Mouse (Mus musculus) right cerebral cortex, postnatal 36 days (tissue): ENCODE results near the gene Il1r2.

ENCODE experiments used
- DNase-seq, 2 experiments: peaks; one replicate each; pipeline ENCODE4 v3.0.0; 2022; ENCODE audit warnings: low spot score in 2 of 2, mixed read lengths in 1 of 2

Gene Il1r2

DNA sequence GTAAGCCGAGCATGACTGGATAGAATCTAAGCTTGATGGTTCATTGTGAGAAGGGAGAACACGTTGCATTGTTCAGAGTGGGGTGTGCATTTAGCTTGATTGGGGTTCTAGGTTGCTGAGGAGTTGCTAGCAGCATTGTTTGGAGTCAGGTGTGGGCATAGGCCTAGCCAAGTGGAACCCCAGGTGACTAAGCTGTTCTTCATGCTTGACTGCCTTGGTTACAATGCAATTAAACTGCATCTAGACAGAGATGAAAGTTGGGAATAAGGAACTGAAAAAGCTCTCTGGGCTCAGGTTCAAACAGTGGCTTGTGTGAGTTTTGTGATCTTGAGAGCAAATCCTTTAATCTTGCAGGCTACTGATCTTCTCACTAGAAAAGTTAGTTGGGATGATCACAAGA, 55.4 kb downstream of the Il1r2 start:
- DNase-seq = no peak

DNA sequence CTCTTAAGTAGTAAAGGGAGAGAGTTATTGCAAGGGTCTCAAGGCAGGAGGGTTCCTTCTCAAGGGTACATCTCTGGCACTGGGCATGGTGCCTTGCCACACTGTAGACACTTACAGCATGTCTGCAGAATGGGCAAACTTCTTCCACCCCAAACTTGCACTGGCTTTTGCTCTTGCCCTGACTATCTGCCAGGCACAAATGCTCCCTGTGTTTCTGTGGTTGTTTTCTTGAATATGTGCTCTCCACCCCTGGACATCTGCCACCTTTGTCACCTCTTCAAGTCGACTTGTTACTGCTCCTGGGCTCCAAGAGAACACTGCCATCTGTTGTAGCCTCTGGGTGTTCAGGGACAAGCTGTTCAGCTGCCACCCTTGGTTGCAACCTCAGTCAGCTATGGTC, 57.8 kb downstream of the Il1r2 start:
- DNase-seq = no peak

DNA sequence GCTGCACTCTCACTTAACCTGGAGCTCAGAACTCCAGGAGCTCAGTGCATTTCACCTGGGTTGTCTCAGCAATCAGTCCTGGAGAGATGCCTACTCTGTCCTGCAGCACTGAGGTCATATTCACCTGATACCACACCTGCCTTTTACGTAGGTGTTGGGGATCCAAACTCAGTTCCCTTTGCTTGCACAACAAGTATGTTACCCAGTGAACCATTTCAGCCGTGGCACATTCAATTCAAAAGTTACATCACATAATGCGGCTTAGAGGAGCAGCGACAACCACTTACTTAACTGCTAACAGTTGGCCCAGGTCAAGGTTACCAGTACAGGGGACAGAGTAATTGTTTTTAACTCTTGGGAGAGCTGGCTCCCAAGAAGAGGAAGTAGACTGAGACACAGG, 58.8 kb downstream of the Il1r2 start:
- DNase-seq = no peak

DNA sequence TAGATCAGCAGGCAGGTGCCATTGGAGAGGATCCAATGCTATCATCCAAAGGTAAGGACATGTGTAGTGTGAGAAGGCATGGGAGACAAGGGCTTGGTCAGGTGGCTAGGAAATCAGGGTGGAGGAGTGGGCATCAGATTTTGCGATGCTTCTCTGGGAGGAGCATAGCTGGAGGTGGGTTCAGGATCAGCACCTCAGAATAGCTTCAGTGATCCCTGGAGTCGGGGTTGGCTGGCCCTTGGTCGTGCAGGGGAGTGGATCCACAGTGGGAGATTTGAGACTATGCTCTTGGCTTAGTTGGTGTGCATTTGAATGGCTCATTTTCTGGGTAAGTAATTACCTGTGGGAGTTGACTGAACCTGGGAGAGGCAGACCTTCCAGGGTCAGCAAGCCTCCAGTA, 59.7 kb downstream of the Il1r2 start:
- DNase-seq = no peak

DNA sequence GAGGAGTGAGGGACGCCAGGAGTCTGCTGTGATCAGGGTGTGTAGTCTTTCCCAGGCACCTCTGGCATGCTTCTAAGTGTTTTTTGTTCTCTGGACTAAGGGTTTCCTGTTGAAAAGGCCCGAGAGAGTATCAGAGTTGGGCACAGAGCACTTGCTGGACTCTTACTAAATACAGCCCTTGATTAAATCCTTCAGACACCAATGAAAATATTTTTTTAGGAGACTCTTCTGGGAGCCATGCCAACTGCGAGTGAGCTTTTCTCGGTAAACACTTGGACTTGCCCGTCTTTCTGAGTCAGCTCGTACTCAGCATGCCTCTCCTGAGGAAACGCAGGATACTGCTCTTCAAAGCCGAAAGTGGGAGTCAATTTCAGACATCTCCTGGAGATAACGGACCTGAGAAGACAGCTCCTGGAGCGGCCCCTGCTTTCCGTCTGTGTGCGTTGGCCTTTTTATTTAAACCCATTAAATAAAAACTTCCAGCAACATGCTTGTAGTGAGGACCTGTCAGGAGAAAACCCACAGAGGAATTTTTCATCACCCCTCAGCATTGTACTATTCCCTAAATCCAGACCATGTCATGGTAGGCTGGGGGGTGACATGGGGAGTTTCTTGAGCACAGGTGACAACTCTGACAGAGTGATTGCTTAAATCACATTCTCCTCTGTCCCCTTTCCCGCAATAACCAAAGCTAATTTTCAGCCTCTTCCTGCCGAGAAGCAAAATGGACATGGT, 66.1 kb downstream of the Il1r2 start:
- peak; percentile 57 to 75 for DNase-seq

DNA sequence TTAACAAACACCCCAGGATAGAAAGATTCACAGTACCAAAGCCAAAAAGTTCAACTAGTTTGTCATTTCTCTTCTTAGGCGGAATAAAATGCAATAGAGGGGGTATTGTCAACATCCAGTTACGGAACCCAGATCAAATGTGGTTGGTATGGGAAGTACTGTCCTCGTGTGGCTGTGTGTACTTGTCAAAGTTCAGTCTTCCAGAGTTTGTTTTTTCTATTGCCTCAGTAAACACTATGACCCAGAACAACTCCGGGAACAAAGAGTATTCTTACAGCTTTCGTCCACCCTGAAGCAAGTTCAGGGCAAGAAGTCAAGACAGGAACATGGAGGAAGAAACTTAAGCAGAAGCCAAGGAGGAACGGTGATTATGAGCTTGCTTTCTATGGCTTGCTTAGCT, 82.2 kb downstream of the Il1r2 start:
- no peak for DNase-seq

DNA sequence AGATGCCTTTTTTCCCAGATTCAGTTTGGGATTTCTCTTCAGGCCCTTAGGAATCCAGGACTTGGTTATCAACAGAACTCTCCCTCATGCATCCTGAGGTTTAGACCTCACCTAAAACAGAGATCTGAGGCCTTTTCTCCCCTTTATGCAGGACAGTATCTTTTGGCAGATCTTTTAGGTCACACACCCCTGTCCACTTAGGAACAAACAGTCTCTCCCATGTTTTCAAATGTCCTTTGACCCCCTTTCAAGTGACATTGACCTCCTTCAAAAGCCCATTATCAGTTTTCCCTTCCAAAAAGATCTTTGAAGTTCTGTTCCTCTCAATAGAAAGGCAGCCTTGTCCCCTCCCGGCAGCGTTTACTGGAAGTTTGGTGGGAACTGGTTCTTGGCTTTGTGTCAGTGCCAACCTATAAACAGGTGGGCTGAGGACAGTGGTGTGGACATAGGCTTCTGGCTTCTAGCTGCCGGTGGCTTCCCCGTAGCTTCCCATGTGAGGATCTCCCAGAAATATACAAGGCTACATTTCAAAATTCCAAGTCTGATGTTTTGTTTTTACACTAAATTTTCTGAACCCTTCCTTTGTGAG, 89.5 kb downstream of the Il1r2 start:
- no peak for DNase-seq

DNA sequence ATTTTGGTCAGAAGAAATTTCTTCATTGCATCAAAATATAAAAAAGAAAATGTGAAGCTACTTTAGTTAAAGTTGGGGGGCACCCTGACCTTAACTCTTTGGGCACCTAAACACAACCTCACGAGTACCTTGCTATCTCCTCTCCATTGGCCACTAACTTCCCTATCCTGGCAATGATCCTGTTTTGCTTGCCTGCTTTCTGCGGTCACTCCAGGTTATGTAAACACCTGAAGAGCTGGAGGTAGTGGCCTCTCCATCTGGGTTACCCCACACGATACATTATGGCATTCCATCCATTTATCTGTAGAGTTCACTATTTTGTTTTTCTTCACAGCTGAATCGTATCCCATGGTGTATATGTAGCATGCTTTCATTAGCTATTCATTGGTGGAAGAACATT, 90.5 kb downstream of the Il1r2 start:
- DNase-seq = no peak

DNA sequence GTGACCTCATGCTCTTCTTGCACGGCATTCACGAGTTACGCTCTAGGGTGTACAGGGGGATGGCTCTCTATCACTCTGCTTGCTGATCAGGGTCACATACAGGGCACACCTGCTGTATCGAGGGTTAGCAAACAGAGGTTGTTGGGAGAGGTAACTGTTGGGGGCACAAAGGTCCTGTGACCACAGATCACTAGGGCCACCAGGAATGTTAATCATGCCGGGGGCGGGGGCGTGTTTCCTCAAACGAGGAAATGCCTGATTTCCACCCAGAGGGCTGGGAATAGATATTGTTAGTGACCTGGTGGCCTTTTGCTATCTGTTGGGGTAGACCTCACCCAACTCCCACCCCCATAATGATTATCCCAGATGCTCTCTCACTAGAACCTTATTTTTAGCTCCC, 93.7 kb downstream of the Il1r2 start:
- no peak for DNase-seq

DNA sequence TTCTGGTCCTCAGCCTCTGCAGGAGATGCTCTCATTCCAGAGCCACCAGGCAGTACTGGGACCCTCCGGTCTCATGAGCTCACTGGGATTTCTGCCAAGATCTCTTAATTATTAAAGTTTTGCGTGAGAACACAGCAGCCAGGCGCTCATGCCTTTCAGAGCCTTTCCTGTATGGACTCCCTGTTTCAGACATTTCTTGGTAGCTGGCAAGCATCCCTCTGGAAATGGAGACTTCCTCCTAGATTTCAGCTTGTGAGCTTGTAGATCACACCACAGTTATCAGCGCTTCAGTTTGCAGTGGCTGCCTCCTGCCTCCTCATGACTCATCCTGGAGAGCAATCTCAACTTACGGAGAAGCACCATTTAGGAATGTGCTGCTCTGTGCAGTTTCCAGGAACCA, 98.0 kb downstream of the Il1r2 start:
- DNase-seq = peak; percentile 32 to 37

DNA sequence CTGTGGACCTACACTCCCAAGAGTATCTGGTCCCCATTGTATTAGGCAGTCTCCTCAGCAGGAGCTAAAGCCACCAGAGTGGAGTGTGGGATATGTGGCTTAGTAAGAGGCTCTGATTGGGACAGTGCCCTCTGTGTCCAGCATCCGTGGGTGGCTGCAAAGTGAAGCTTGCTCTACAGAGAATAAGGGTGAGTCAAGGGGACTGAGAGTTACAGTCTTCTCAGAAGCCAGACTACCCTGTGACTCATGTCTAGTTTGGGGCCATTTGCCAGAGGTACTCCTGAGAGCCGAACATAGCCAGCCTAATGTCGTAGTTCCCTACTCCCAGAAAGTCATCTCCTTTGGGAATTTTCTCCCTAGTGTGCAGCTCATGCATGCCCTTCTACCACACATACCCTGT, 100.3 kb downstream of the Il1r2 start:
- no peak for DNase-seq
